Mouse (Mus musculus): ENCODE measurements at regions not wholly inside any gene's neighbourhood (a gene's known extent, or its start where the extent isn't known, plus 50 kb on each side); places are given as distances from the start of the nearest gene placed in this dataset.

DNA sequence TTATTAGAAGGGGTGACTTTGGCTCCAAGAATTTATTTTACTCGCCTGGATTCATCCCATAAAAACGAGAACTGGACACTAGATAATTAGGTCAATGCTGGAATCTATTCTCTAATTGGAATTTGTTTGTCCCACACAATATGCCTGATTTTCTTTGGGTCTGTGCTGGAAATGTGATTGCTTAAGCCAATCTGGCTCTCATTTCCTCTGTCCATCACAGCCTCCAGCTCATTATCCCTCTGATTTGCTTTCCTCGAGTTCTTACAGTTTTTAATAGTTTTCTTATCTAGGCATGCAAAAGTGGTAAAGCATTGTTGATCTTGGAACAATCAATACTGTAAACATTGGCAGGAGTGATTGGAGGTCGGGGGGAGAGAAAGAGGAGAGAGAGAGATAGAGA is 453.9 kb upstream of the Slc30a5 start:
- no peaks in the 10 kb centered on the region for H3K4me1 ChIP-seq (ENCODE audit: control insufficient read depth, insufficient read depth, low read length)
- H3K9ac ChIP-seq (ENCODE audit: low read depth, poor library complexity, severe bottlenecking): no peak overlapping the region
- no peaks in the 10 kb centered on the region for H3K36me3 ChIP-seq (ENCODE audit: control insufficient read depth, insufficient read depth, low read length, poor library complexity, severe bottlenecking)
- H3K27ac ChIP-seq (ENCODE audit: insufficient read depth, low read length): no peak overlapping the region
- no peaks in the 10 kb centered on the region for H3K27me3 ChIP-seq (ENCODE audit: control insufficient read depth, insufficient read depth, low read length, poor library complexity, severe bottlenecking)
- TF ChIP-seq EP300 (IDR thresholded peaks at IDR 0.05; ENCODE audit: insufficient read depth, low read depth, low read length) (no peak), POLR2A (IDR thresholded peaks at IDR 0.05; ENCODE audit: insufficient read depth, low read length) (no peak), CTCF (IDR thresholded peaks at IDR 0.05; ENCODE audit: low read depth, low read length) (no peak)
- no peak overlapping the region for H3K4me3 ChIP-seq (ENCODE audit: low read depth, low read length)
- no peaks in the 10 kb centered on the region for H3K9me3 ChIP-seq (replicated peaks; ENCODE audit: control insufficient read depth, insufficient read depth, low read length, poor library complexity, severe bottlenecking)

DNA sequence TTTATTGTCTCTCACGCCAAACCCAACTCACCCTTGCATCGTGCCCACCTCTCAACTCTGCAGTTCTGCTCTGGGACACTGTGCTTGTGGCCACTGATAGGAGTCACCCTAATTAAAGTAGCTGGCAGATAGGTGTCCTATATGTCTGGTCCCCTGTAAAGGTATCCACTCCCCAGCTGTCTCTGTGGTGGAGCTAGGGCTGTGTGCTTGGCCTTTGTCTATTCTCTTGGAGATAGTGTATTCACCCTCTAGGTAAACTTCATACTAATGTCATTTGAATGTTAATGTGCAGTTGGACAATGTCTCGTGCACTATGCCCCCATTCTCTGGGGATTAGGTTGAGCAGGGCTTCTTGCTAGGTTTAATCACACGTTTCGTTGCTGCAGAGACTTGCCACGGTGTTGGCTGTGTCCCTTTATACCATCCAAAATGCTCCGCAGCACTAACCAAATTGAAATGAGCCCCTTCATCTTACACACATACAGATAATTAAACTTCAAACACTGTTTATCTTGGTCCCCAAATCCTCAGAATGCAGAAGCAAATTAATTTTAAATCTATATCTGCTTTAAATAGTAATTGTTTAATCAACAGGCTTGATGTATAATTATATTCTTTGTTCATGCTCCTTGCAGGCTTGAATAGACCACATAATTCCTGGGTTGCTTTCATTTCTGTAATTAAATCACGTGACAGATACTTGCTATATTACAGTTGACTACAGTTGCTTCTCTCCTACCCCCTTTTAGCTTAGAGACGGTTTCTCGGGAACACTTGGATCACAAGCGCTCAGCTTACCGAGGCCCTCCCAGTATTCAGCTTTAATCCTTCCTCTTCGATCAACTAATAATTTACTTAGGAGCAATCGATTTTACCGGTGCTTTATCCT is 453.0 kb upstream of the Slc30a5 start:
- Histone ChIP-seq H3K9ac (ENCODE audit: low read depth, poor library complexity, severe bottlenecking) (no peak overlapping the region), H3K36me3 (ENCODE audit: control insufficient read depth, insufficient read depth, low read length, poor library complexity, severe bottlenecking) (no peaks in the 10 kb centered on the region)
- no peak for TF ChIP-seq EP300 (IDR thresholded peaks at IDR 0.05; ENCODE audit: insufficient read depth, low read depth, low read length)
- no peak for TF ChIP-seq CTCF (IDR thresholded peaks at IDR 0.05; ENCODE audit: low read depth, low read length)
- TF ChIP-seq POLR2A (IDR thresholded peaks at IDR 0.05; ENCODE audit: insufficient read depth, low read length): no peak

DNA sequence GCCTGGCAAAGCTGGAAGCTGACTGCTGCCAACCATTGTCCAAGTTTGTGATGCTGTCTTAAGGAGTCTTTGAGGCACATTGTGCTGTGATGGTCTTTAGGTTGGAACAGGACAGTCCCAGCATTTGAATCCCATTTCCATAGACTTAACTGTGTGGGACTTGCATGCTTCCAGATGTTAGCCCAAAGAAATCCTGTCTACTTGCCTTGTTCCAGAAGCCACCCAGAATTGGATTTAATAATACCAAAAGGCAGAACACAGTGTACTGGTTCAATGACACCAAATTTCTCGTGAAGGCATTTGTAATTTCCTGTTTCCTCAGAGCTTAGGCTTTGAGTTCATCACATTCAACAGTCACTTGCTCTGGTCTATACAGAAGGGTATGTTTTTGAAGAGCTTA is 444.9 kb upstream of the Slc30a5 start:
- no peak for TF ChIP-seq EP300 (IDR thresholded peaks at IDR 0.05; ENCODE audit: insufficient read depth, low read depth, low read length)
- Histone ChIP-seq H3K27me3 (ENCODE audit: control insufficient read depth, insufficient read depth, low read length, poor library complexity, severe bottlenecking) (no peaks in the 10 kb centered on the region), H3K9me3 (replicated peaks; ENCODE audit: control insufficient read depth, insufficient read depth, low read length, poor library complexity, severe bottlenecking) (no peaks in the 10 kb centered on the region), H3K4me3 (ENCODE audit: low read depth, low read length) (no peak overlapping the region), H3K36me3 (ENCODE audit: control insufficient read depth, insufficient read depth, low read length, poor library complexity, severe bottlenecking) (no peaks in the 10 kb centered on the region), H3K9ac (ENCODE audit: low read depth, poor library complexity, severe bottlenecking) (no peak overlapping the region), H3K27ac (ENCODE audit: insufficient read depth, low read length) (no peak overlapping the region), H3K4me1 (ENCODE audit: control insufficient read depth, insufficient read depth, low read length) (no peaks in the 10 kb centered on the region)

More for the DNA sequence above, 453.0 kb upstream of the Slc30a5 start:
- H3K4me1 ChIP-seq (ENCODE audit: control insufficient read depth, insufficient read depth, low read length): no peaks in the 10 kb centered on the region
- no peak overlapping the region for H3K27ac ChIP-seq (ENCODE audit: insufficient read depth, low read length)
- H3K9me3 ChIP-seq (replicated peaks; ENCODE audit: control insufficient read depth, insufficient read depth, low read length, poor library complexity, severe bottlenecking): no peaks in the 10 kb centered on the region
- no peak overlapping the region for H3K4me3 ChIP-seq (ENCODE audit: low read depth, low read length)
- no peaks in the 10 kb centered on the region for H3K27me3 ChIP-seq (ENCODE audit: control insufficient read depth, insufficient read depth, low read length, poor library complexity, severe bottlenecking)

DNA sequence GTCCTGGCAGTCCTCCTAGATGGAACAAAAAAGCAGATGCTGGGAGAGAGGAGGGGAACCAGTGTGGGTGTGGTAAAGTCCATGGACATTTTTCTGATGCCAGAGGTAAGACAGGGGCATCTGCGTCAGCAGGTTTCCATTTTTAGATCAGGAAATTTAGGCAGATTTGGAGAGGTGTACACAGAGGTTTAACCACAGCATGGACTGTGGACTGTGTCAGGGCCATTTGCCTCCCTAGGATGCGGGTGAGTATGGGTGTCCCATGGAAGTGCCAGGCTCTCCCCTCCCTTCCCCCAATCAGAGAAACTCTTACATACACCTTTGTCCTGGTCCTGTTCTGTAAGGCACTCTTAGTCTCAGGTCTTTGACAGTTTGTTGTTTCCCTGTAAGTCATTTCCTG is 443.5 kb upstream of the Slc30a5 start:
- no peaks in the 10 kb centered on the region for H3K4me1 ChIP-seq (ENCODE audit: control insufficient read depth, insufficient read depth, low read length)
- H3K9me3 ChIP-seq (replicated peaks; ENCODE audit: control insufficient read depth, insufficient read depth, low read length, poor library complexity, severe bottlenecking): no peaks in the 10 kb centered on the region
- H3K27me3 ChIP-seq (ENCODE audit: control insufficient read depth, insufficient read depth, low read length, poor library complexity, severe bottlenecking): no peaks in the 10 kb centered on the region
- TF ChIP-seq POLR2A (IDR thresholded peaks at IDR 0.05; ENCODE audit: insufficient read depth, low read length): no peak
- TF ChIP-seq CTCF (IDR thresholded peaks at IDR 0.05; ENCODE audit: low read depth, low read length): no peak
- no peak for TF ChIP-seq EP300 (IDR thresholded peaks at IDR 0.05; ENCODE audit: insufficient read depth, low read depth, low read length)
- no peak overlapping the region for H3K4me3 ChIP-seq (ENCODE audit: low read depth, low read length)
- H3K36me3 ChIP-seq (ENCODE audit: control insufficient read depth, insufficient read depth, low read length, poor library complexity, severe bottlenecking): no peaks in the 10 kb centered on the region
- no peak overlapping the region for H3K27ac ChIP-seq (ENCODE audit: insufficient read depth, low read length)
- H3K9ac ChIP-seq (ENCODE audit: low read depth, poor library complexity, severe bottlenecking): no peak overlapping the region

DNA sequence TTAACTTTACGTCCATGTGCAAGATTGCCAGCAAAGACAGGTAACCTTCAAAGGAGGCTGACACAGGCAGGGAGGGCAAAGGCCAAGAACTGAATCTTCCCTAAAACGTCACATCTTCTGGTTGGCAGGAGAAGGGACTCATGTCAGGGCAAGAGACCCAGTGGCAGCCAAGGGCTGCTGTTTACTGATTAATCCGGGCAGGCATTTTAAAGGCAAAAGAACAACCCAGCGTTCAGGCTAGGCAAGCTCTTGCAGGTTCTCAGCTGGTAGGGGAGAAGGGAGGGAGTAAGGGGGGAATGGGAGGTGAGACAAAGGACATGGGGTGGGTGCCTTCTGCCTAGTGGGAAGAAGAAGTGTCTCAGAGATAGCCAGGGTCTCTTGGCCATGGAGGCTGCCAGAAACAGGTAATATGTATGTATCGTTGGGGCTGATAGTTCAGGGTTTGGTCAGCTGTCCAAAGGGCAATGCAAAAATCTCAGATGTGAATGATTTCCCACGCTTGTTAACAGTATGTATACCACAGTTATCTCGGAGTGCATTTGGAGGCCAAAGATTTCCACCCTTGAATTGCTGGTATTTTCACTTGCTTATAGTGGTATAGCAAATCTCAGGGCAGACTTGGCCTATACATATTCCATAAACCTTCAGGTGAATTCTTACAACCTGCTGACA is 441.4 kb upstream of the Slc30a5 start:
- no peak for TF ChIP-seq CTCF (IDR thresholded peaks at IDR 0.05; ENCODE audit: low read depth, low read length)
- TF ChIP-seq POLR2A (IDR thresholded peaks at IDR 0.05; ENCODE audit: insufficient read depth, low read length): no peak
- no peak for TF ChIP-seq EP300 (IDR thresholded peaks at IDR 0.05; ENCODE audit: insufficient read depth, low read depth, low read length)

DNA sequence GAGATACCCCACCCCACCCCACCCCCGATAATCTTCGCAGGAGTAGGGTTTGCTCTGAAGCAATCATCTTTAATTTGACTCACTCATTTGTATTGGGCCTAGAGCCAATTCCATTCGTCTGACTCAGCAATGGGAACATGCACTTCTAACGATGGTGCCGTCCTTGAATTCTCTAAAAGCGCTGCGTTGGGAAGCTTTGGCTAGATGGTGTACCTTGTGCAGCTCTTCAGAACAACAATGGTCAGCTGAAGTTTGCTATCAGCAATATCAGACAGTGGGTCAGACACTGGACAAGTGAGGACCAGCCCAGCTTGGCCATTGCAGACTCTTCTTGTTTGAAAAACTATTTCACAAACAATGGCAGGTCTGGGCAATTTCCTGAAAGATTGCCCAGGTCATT is 440.1 kb upstream of the Slc30a5 start:
- no peaks in the 10 kb centered on the region for H3K4me1 ChIP-seq (ENCODE audit: control insufficient read depth, insufficient read depth, low read length)
- H3K36me3 ChIP-seq (ENCODE audit: control insufficient read depth, insufficient read depth, low read length, poor library complexity, severe bottlenecking): no peaks in the 10 kb centered on the region
- no peak overlapping the region for H3K27ac ChIP-seq (ENCODE audit: insufficient read depth, low read length)
- no peaks in the 10 kb centered on the region for H3K27me3 ChIP-seq (ENCODE audit: control insufficient read depth, insufficient read depth, low read length, poor library complexity, severe bottlenecking)
- no peak overlapping the region for H3K9ac ChIP-seq (ENCODE audit: low read depth, poor library complexity, severe bottlenecking)
- H3K9me3 ChIP-seq (replicated peaks; ENCODE audit: control insufficient read depth, insufficient read depth, low read length, poor library complexity, severe bottlenecking): no peaks in the 10 kb centered on the region
- TF ChIP-seq CTCF (IDR thresholded peaks at IDR 0.05; ENCODE audit: low read depth, low read length) (no peak), POLR2A (IDR thresholded peaks at IDR 0.05; ENCODE audit: insufficient read depth, low read length) (no peak), EP300 (IDR thresholded peaks at IDR 0.05; ENCODE audit: insufficient read depth, low read depth, low read length) (no peak)
- no peak overlapping the region for H3K4me3 ChIP-seq (ENCODE audit: low read depth, low read length)

More for the DNA sequence above, 441.4 kb upstream of the Slc30a5 start:
- Histone ChIP-seq H3K36me3 (ENCODE audit: control insufficient read depth, insufficient read depth, low read length, poor library complexity, severe bottlenecking) (no peaks in the 10 kb centered on the region), H3K27me3 (ENCODE audit: control insufficient read depth, insufficient read depth, low read length, poor library complexity, severe bottlenecking) (no peaks in the 10 kb centered on the region), H3K9me3 (replicated peaks; ENCODE audit: control insufficient read depth, insufficient read depth, low read length, poor library complexity, severe bottlenecking) (no peaks in the 10 kb centered on the region), H3K27ac (ENCODE audit: insufficient read depth, low read length) (no peak overlapping the region), H3K9ac (ENCODE audit: low read depth, poor library complexity, severe bottlenecking) (no peak overlapping the region), H3K4me1 (ENCODE audit: control insufficient read depth, insufficient read depth, low read length) (no peaks in the 10 kb centered on the region), H3K4me3 (ENCODE audit: low read depth, low read length) (no peak overlapping the region)

All from ES-Bruce4 (cell line).